Mouse (Mus musculus): ENCODE data around the gene Ntsr2. TPM values are rescaled to one million over a fixed set of nuclear protein-coding genes. Genes with fewer than 3 reads are reported as not detected.
"Not testable (repeated sequence)": the region's sequence is repeated elsewhere in the genome, so short reads cannot be mapped to it uniquely, and the experiment has no call there.

Ntsr2 gene
- polyA plus RNA-seq, 2 experiments: not detected

DNA sequence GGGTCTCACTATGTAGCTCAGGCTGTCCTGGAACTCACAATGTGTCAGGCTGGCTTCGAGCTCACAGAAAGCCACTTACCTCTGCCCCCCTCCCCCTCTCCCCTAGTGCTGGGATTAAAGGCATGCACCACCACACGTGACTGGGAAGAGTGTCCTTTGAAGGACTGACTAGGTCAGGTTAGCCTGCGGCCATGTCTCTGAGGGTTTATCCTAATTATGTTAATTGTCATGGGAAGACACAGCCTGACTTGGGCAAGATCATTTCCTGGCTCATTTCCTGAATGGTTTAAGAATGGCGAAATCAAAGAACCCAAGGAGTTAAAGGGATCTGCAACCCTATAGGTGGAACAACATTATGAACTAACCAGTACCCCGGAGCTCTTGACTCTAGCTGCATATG, 41.6 kb downstream of the Ntsr2 start:
- TF ChIP-seq POLR2A (IDR thresholded peaks at IDR 0.05; ENCODE audit: borderline replicate concordance, extremely low read depth, insufficient read depth, insufficient read length): no peak
- Histone ChIP-seq H3K4me3 (replicated peaks; ENCODE audit: low read length) (no peak overlapping the region), H3K27ac (replicated peaks; ENCODE audit: low read depth, low read length) (no peak overlapping the region), H3K9me3 (ENCODE audit: control insufficient read depth, low read length) (no peaks in the 10 kb centered on the region), H3K27me3 (ENCODE audit: control insufficient read depth, insufficient read depth, low read length) (no peaks in the 10 kb centered on the region), H3K36me3 (ENCODE audit: control insufficient read depth, insufficient read depth, low read length) (no peaks in the 10 kb centered on the region), H3K4me1 (ENCODE audit: control insufficient read depth, insufficient read depth, low read length) (no peaks in the 10 kb centered on the region), H3K9ac (ENCODE audit: low read depth, low read length, severe bottlenecking) (no peak overlapping the region), H3K4me2 (replicated peaks; ENCODE audit: low read depth, low read length, severe bottlenecking) (no peak overlapping the region)
- WGBS: 54% methylated on average over 5 of the region's 5 CpGs
- DNase-seq (ENCODE audit: low spot score): no peak
- ATAC-seq (ENCODE audit: low FRiP score, low read depth): no peak

DNA sequence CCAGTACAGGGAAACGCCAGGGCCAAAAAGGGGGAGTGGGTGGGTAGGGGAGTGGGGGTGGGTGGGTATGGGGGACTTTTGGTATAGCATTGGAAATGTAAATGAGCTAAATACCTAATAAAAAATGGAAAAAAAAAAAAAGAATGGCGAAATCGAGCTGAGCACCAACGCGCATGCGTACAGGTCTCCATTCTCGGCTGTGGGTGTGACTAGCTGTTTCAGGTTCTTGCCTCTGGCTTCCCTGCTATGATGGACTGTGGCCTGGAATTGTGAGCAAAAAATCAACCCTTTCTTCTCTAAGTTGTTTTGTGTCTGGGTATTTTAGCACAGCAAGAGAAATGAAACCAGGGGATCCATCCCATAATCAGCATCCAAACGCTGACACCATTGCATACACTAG, 42.1 kb downstream of the Ntsr2 start:
- not testable (repeated sequence) for ATAC-seq (ENCODE audit: low FRiP score, low read depth); H3K4me3 ChIP-seq (replicated peaks; ENCODE audit: low read length); DNase-seq (ENCODE audit: low spot score); H3K4me2 ChIP-seq (replicated peaks; ENCODE audit: low read depth, low read length, severe bottlenecking); H3K36me3 ChIP-seq (ENCODE audit: control insufficient read depth, insufficient read depth, low read length); H3K4me1 ChIP-seq (ENCODE audit: control insufficient read depth, insufficient read depth, low read length); H3K27ac ChIP-seq (replicated peaks; ENCODE audit: low read depth, low read length); H3K9me3 ChIP-seq (ENCODE audit: control insufficient read depth, low read length); H3K27me3 ChIP-seq (ENCODE audit: control insufficient read depth, insufficient read depth, low read length); H3K9ac ChIP-seq (ENCODE audit: low read depth, low read length, severe bottlenecking)
- 84% methylated on average over 7 of the region's 8 CpGs for WGBS

DNA sequence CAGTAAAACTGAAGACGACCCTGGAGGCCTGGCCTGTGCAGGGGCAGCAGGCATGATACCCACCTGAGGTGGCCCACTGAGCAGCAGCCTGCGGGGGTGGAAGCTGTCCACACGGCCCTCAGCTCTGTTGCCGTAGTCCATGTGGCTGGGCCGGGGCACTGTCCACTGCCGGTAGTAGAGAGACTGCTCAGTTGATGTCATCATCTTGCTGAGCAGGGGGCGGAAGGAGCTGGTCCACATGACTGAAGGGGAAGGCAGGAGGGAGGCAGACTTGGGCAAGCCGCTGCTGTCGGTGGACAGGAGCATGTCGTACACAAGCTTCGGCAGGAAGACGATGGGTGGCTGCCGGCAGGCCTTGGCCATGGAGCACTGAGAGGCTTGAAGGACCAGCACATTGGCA, 43.0 kb downstream of the Ntsr2 start:
- Histone ChIP-seq H3K4me1 (ENCODE audit: control insufficient read depth, insufficient read depth, low read length) (no peaks in the 10 kb centered on the region), H3K4me3 (replicated peaks; ENCODE audit: low read length) (no peak overlapping the region), H3K4me2 (replicated peaks; ENCODE audit: low read depth, low read length, severe bottlenecking) (no peak overlapping the region), H3K27ac (replicated peaks; ENCODE audit: low read depth, low read length) (no peak overlapping the region), H3K9ac (ENCODE audit: low read depth, low read length, severe bottlenecking) (no peak overlapping the region), H3K9me3 (ENCODE audit: control insufficient read depth, low read length) (no peaks in the 10 kb centered on the region), H3K36me3 (ENCODE audit: control insufficient read depth, insufficient read depth, low read length) (no peaks in the 10 kb centered on the region), H3K27me3 (ENCODE audit: control insufficient read depth, insufficient read depth, low read length) (no peaks in the 10 kb centered on the region)
- WGBS: 81% methylated on average over 13 of the region's 13 CpGs
- no peak for TF ChIP-seq POLR2A (IDR thresholded peaks at IDR 0.05; ENCODE audit: borderline replicate concordance, extremely low read depth, insufficient read depth, insufficient read length)
- DNase-seq (ENCODE audit: low spot score) (no peak), ATAC-seq (ENCODE audit: low FRiP score, low read depth) (no peak)

DNA sequence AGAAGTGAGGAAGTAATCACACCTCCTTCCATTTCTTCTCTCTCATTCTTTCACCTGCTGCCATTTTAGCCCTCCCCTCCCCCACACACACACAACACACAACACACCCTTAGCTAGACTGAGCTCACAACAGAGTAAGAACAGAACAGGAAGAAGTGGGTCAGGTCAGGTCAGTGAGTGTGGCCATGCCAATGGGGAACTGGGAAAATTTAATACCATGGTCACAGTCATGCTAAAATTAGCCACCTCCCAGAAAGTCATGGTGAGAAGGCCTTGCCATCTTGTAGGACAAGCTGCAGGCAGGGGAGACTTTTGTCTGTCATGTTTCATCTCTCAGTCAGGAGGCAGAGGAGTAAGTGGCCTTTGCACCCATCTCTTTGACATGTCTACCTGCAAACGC, 45.5 kb downstream of the Ntsr2 start:
- no peaks in the 10 kb centered on the region for H3K4me1 ChIP-seq (ENCODE audit: control insufficient read depth, insufficient read depth, low read length)
- TF ChIP-seq POLR2A (IDR thresholded peaks at IDR 0.05; ENCODE audit: borderline replicate concordance, extremely low read depth, insufficient read depth, insufficient read length): no peak
- H3K9ac ChIP-seq (ENCODE audit: low read depth, low read length, severe bottlenecking): no peak overlapping the region
- no peaks in the 10 kb centered on the region for H3K9me3 ChIP-seq (ENCODE audit: control insufficient read depth, low read length)
- H3K4me3 ChIP-seq (replicated peaks; ENCODE audit: low read length): no peak overlapping the region
- DNase-seq (ENCODE audit: low spot score) (no peak), ATAC-seq (ENCODE audit: low FRiP score, low read depth) (no peak)
- no peak overlapping the region for H3K4me2 ChIP-seq (replicated peaks; ENCODE audit: low read depth, low read length, severe bottlenecking)
- no peak overlapping the region for H3K27ac ChIP-seq (replicated peaks; ENCODE audit: low read depth, low read length)
- no peaks in the 10 kb centered on the region for H3K36me3 ChIP-seq (ENCODE audit: control insufficient read depth, insufficient read depth, low read length)
- 79% methylated on average over 1 of the region's 1 CpGs for WGBS
- no peaks in the 10 kb centered on the region for H3K27me3 ChIP-seq (ENCODE audit: control insufficient read depth, insufficient read depth, low read length)

Other genes starting within 250 kb of the Ntsr2 start
- gene Lpin1, start 42.4 kb upstream of the Ntsr2 start, polyA plus RNA-seq (2012; rRNA removed): 6.5 and 6.9 TPM in 2 replicates
- gene Lpin1, start 42.4 kb upstream of the Ntsr2 start, polyA plus RNA-seq (2014; fragmentation: Nextera tagmentation; extraction: Ambion mirVana): 6.4 and 7.3 TPM in 2 replicates
- gene Greb1, start 147.5 kb downstream of the Ntsr2 start, polyA plus RNA-seq (2012; rRNA removed): 3.2 and 3.9 TPM in 2 replicates
- 1.1 TPM in 2 replicates for gene Greb1, start 147.5 kb downstream of the Ntsr2 start, polyA plus RNA-seq (2014; fragmentation: Nextera tagmentation; extraction: Ambion mirVana)
- 54.5 and 56.5 TPM in 2 replicates for gene E2f6, start 157.6 kb downstream of the Ntsr2 start, polyA plus RNA-seq (2012; rRNA removed)
- gene E2f6, start 157.6 kb downstream of the Ntsr2 start, polyA plus RNA-seq (2014; fragmentation: Nextera tagmentation; extraction: Ambion mirVana): 47.3 and 54.0 TPM in 2 replicates
- gene Rock2, start 241.5 kb downstream of the Ntsr2 start, polyA plus RNA-seq (2012; rRNA removed): 14.8 and 18.3 TPM in 2 replicates
- gene Rock2, start 241.5 kb downstream of the Ntsr2 start, polyA plus RNA-seq (2014; fragmentation: Nextera tagmentation; extraction: Ambion mirVana): 18.2 and 19.1 TPM in 2 replicates